Mouse (Mus musculus): ENCODE results near the gene Poc1b.

DNA sequence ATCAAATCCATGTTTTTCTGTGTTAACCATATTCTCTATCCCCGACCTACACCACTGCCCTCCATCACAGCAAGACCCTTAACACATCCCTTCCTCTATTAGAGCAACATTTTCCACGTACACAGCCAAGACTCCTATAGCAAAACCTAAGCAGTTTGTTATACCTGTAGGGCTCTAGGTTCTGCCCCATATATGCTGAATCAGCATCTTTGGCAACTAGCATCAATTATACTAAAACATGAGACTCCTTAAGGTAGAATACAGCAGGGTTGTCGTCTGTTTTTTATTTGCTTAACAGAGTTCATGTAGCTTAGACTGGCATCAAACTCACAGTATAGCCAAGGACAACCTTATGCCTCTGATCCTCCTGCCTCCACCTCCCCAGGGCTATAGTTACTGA lies 1.3 kb upstream of the Poc1b start:
- TF ChIP-seq POLR2A (IDR thresholded peaks at IDR 0.05; ENCODE audit: borderline replicate concordance, extremely low read depth, low read depth, low read length) (no peak), CTCF (IDR thresholded peaks at IDR 0.05; ENCODE audit: insufficient read depth, low read length) (no peak)

Data from lung, adult 2 months (tissue).